Mouse (Mus musculus): ENCODE measurements at regions not wholly inside any gene's neighbourhood (a gene's known extent, or its start where the extent isn't known, plus 50 kb on each side); places are given as distances from the start of the nearest gene placed in this dataset.

GRCm38 (mm10) chr19:49375754-49376619 is 1170.2 kb downstream of the Sorcs3 start:
- DNase-seq (ENCODE audit: low read depth, low spot score): no peak

GRCm38 (mm10) chr19:49379646-49380045 is 1173.8 kb downstream of the Sorcs3 start:
- peak; percentile 1 for DNase-seq (ENCODE audit: low read depth, low spot score)

GRCm38 (mm10) chr19:49396257-49396656 is 1190.4 kb downstream of the Sorcs3 start:
- no peak for DNase-seq (ENCODE audit: low read depth, low spot score)

- no peak for DNase-seq (ENCODE audit: low read depth, low spot score)
These were observed 1209.5 kb downstream of the Sorcs3 start for GRCm38 (mm10) chr19:49415326-49415725.

GRCm38 (mm10) chr19:49423059-49423900 is 1217.5 kb downstream of the Sorcs3 start:
- DNase-seq (ENCODE audit: low read depth, low spot score): peak; percentile 38

All from skeletal muscle tissue, adult 2 months (tissue).